Mouse (Mus musculus): ENCODE measurements at regions not wholly inside any gene's neighbourhood (a gene's known extent, or its start where the extent isn't known, plus 50 kb on each side); places are given as distances from the start of the nearest gene placed in this dataset.

- TF ChIP-seq CTCF (conservative IDR thresholded peaks at IDR 0.05; ENCODE audit: low read length) (no peak), POU5F1 (IDR thresholded peaks at IDR 0.05; ENCODE audit: borderline replicate concordance, low read length) (no peak)
Measured at GRCm38 (mm10) chr3:16358999-16359398, 352.8 kb upstream of the Gm5150 start.

Measured in E14TG2a.4 (cell line).